Mouse (Mus musculus) layer of hippocampus, adult 9-11 months (tissue): ENCODE data around the gene Fam160b1.
A peak's percentile ranks its signal among the peaks of the same experiment; 100 is the strongest.

Source experiments
- DNase-seq: peaks from one replicate; pipeline ENCODE4 v3.0.0; 2022

Gene Fam160b1

GRCm38 (mm10) chr19:57360341-57361130 lies at the start of gene Fam160b1:
Gene Fam160b1 (plus strand): TSS chr19:57360680.
- peak; percentile 95 for DNase-seq

- no peak for DNase-seq
These were observed 47.3 kb upstream of the Fam160b1 start for GRCm38 (mm10) chr19:57313226-57313625.

GRCm38 (mm10) chr19:57313891-57314345 lies 46.6 kb upstream of the Fam160b1 start:
- no peak for DNase-seq

- DNase-seq: peak; percentile 23
These were observed 46.0 kb upstream of the Fam160b1 start, which contains the start of gene Ablim1 for GRCm38 (mm10) chr19:57314346-57315012. Gene Ablim1 (minus strand): TSS chr19:57314919.

- DNase-seq: no peak
These were observed 45.4 kb upstream of the Fam160b1 start for GRCm38 (mm10) chr19:57315013-57315565.

- no peak for DNase-seq
These were observed 43.9 kb upstream of the Fam160b1 start for GRCm38 (mm10) chr19:57316597-57316996.

GRCm38 (mm10) chr19:57320656-57321382 lies 39.7 kb upstream of the Fam160b1 start:
- DNase-seq: no peak

GRCm38 (mm10) chr19:57321839-57322238 lies 38.6 kb upstream of the Fam160b1 start:
- DNase-seq: no peak

- DNase-seq: no peak
These were observed 38.0 kb upstream of the Fam160b1 start for GRCm38 (mm10) chr19:57322491-57322890.

GRCm38 (mm10) chr19:57323087-57323486 lies 37.4 kb upstream of the Fam160b1 start:
- no peak for DNase-seq

GRCm38 (mm10) chr19:57325748-57326300 lies 34.7 kb upstream of the Fam160b1 start:
- DNase-seq: peak; percentile 62

- DNase-seq: no peak
These were observed 32.8 kb upstream of the Fam160b1 start for GRCm38 (mm10) chr19:57327679-57328078.

- DNase-seq: no peak
These were observed 32.2 kb upstream of the Fam160b1 start for GRCm38 (mm10) chr19:57328269-57328668.

GRCm38 (mm10) chr19:57328792-57329191 lies 31.7 kb upstream of the Fam160b1 start:
- no peak for DNase-seq

- DNase-seq: no peak
These were observed 30.2 kb upstream of the Fam160b1 start for GRCm38 (mm10) chr19:57330309-57330708.

- DNase-seq: no peak
These were observed 29.2 kb upstream of the Fam160b1 start for GRCm38 (mm10) chr19:57331237-57331636.

- DNase-seq: no peak
These were observed 27.1 kb upstream of the Fam160b1 start for GRCm38 (mm10) chr19:57333356-57333755.

GRCm38 (mm10) chr19:57335135-57335534 lies 25.3 kb upstream of the Fam160b1 start:
- DNase-seq: no peak

- no peak for DNase-seq
These were observed 21.1 kb upstream of the Fam160b1 start for GRCm38 (mm10) chr19:57339281-57339864.

- DNase-seq: no peak
These were observed 19.4 kb upstream of the Fam160b1 start for GRCm38 (mm10) chr19:57340900-57341742.

GRCm38 (mm10) chr19:57343860-57344259 lies 16.6 kb upstream of the Fam160b1 start:
- no peak for DNase-seq
